Mouse (Mus musculus): ENCODE results near the gene Vmn2r30. TPM values are rescaled to one million over a fixed set of nuclear protein-coding genes. Genes with fewer than 3 reads are reported as not detected.
A peak's percentile ranks its signal among the peaks of the same experiment; 100 is the strongest.
"Not testable (repeated sequence)": the region's sequence is repeated elsewhere in the genome, so short reads cannot be mapped to it uniquely, and the experiment has no call there.

Vmn2r30 gene
- total RNA-seq (2015; ENCODE audit: low replicate concordance) = not detected in 2 replicates
- not detected in 2 replicates for total RNA-seq (2017; ENCODE audit: low replicate concordance)

DNA sequence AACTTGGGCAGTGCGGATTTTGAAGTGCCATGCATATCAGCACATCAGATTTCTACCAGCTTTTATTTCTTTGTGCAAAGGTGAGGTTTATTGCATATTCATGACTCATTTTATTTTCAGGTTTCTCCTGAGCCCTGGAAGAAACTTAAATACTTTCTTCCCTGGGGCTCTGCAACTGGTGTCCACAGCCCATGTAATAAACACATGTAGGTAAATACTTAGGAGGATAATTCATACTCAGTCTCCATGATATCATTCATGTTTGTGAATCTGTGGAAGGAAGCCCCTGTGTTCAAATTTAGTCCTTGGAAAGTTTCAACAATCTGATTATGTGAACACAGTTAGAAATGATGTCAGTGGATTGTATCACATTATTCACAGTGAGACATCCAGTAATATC is at the start of gene Vmn2r30:
Gene Vmn2r30 (minus strand): TSS at position 101 of the 400 bp plus-strand sequence.
- ATAC-seq (replicated peaks; ENCODE audit: low FRiP score, poor library complexity, severe bottlenecking) = not testable (repeated sequence)

DNA sequence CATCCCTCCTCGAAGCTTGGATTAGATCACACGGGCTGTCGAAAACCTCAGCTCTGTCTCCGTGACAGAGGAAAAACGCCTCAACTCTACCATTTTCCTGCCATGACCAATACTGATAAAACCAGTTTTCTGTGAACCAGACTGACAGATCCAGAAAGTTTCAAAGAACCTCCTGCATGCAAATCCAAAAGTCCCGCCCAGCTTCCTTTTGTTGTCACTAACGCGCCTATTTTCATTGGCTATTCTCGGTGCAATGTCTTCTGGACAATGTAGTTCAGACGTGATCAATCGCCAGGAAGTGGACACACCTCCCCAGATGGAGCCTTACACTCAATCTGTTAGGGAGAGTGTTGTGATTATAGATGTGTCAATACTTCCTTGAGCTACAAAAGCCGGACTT is 37.0 kb upstream of the Vmn2r30 start, which contains the start of gene Gm45783:
Gene Gm45783 (minus strand): TSS at position 143 of the 400 bp plus-strand sequence.
- ATAC-seq (replicated peaks; ENCODE audit: low FRiP score, poor library complexity, severe bottlenecking) = not testable (repeated sequence)

GRCm38 (mm10) chr7:7295595-7295994 is 41.8 kb downstream of the Vmn2r30 start:
- ATAC-seq (replicated peaks; ENCODE audit: low FRiP score, poor library complexity, severe bottlenecking) = no peak

DNA sequence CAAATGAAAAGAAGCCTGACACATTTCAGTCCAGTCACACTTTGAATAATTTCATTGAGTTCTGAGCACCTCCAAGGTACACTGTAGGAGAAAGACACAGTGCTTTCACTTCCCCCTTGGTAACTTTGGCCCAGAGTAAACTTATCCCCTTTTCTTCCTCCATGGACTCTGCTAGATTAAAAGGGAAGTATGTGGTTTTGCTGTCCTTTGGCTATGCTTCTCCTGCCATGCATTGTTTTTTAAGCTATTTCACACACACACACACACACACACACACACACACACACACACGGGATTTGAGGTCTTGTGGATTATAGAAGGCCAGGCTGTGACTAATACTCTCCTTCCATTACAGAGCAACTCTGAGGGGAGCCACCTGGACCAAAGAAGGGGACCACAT is 56.0 kb downstream of the Vmn2r30 start:
- no peak for ATAC-seq (replicated peaks; ENCODE audit: low FRiP score, poor library complexity, severe bottlenecking)

DNA sequence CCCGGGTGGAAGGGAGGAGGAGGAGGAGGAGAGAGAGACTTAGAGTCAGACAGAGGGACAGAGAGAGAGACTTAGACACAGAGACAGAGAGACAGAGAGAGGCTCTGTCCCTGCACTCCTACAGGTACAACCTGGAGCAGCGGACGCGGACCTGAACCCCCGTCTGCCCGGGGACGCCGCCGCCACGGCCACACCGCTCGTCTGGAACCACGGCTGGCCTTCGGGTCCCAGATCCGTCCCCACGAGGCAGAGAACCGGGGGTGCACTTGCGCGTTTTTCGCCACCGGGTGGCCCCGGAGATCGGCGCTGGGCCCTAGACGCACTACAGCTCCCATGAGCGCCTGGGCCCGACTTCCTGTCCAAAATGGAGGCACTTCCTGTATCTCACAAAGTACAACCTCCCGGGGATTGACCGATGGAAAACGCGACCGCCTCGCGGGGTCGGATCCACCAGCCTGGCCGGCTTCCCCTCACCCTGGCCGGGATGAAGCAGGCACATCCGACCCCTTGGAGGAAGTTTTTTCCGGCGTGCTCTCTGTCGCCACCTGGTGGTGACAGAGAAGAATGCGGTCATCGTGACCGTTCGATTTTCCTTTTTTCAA is 59.3 kb downstream of the Vmn2r30 start, which contains the start of gene Gm45844:
Gene Gm45844 (minus strand): TSS at position 324 of the 602 bp plus-strand sequence.
- ATAC-seq (replicated peaks; ENCODE audit: low FRiP score, poor library complexity, severe bottlenecking) = peak; percentile 100

DNA sequence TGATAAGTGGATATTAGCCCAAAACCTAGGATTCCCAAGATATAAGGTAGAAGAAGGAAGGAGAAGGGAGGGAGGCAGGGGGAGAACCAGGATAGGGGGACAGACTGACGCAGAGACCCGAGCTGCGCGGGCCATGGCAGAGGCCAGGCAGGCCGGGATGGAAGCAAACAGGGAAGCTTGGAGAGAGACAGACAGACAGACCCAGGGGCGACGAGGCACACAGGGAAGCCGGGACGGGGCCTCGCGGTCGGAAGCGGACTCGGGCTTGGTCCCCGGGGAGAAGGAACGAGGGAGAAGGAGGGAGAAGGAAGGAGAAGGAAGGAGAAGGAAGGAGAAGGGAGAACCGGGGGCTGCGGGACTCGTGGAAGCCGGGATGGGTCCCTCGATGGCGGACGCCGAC is 59.9 kb downstream of the Vmn2r30 start:
- 0 out of 2 replicates have a peak, but pooled peaks have one; percentile 10 for ATAC-seq (replicated peaks; ENCODE audit: low FRiP score, poor library complexity, severe bottlenecking)

Other genes starting within 250 kb of the Vmn2r30 start
- 1.1 and 8.4 TPM in 2 replicates for gene Zfp954, start 216.1 kb downstream of the Vmn2r30 start, total RNA-seq (2015; ENCODE audit: low replicate concordance)
- 2.6 TPM in 2 replicates for gene Zfp954, start 216.1 kb downstream of the Vmn2r30 start, total RNA-seq (2017; ENCODE audit: low replicate concordance)
- not detected in 2 replicates for gene Zfp773, start 200.9 kb downstream of the Vmn2r30 start, total RNA-seq (2015; ENCODE audit: low replicate concordance)
- gene Zfp773, start 200.9 kb downstream of the Vmn2r30 start, total RNA-seq (2017; ENCODE audit: low replicate concordance) = 0.39 and 0.53 TPM in 2 replicates
- gene Zfp418, start 166.3 kb downstream of the Vmn2r30 start, total RNA-seq (2015; ENCODE audit: low replicate concordance) = 1.1 TPM in 1 of 2 replicates, not detected in the other
- not detected in 2 replicates for gene Zfp418, start 166.3 kb downstream of the Vmn2r30 start, total RNA-seq (2017; ENCODE audit: low replicate concordance)
- gene Zfp772, start 127.6 kb downstream of the Vmn2r30 start, total RNA-seq (2015; ENCODE audit: low replicate concordance) = 3.8 TPM in 1 of 2 replicates, not detected in the other
- gene Zfp772, start 127.6 kb downstream of the Vmn2r30 start, total RNA-seq (2017; ENCODE audit: low replicate concordance) = 0.39 and 1.5 TPM in 2 replicates
- 2.2 TPM in 1 of 2 replicates, not detected in the other for gene Vmn2r29, start 90.3 kb downstream of the Vmn2r30 start, total RNA-seq (2015; ENCODE audit: low replicate concordance)
- gene Vmn2r29, start 90.3 kb downstream of the Vmn2r30 start, total RNA-seq (2017; ENCODE audit: low replicate concordance) = 1.7 TPM in 1 of 2 replicates, not detected in the other
- gene Gm45844, start 59.3 kb downstream of the Vmn2r30 start, total RNA-seq (2015; ENCODE audit: low replicate concordance) = 7.6 TPM in 1 of 2 replicates, not detected in the other
- not detected in 2 replicates for gene Gm45844, start 59.3 kb downstream of the Vmn2r30 start, total RNA-seq (2017; ENCODE audit: low replicate concordance)
- gene Clcn4, start 36.8 kb downstream of the Vmn2r30 start, total RNA-seq (2015; ENCODE audit: low replicate concordance) = 11.7 and 16.9 TPM in 2 replicates
- gene Clcn4, start 36.8 kb downstream of the Vmn2r30 start, total RNA-seq (2017; ENCODE audit: low replicate concordance) = 8.5 and 15.0 TPM in 2 replicates
- not detected in 2 replicates for gene Gm45783, start 37.0 kb upstream of the Vmn2r30 start, total RNA-seq (2015; ENCODE audit: low replicate concordance)
- not detected in 2 replicates for gene Gm45783, start 37.0 kb upstream of the Vmn2r30 start, total RNA-seq (2017; ENCODE audit: low replicate concordance)
- gene Vmn2r31, start 62.1 kb upstream of the Vmn2r30 start, total RNA-seq (2015; ENCODE audit: low replicate concordance) = not detected in 2 replicates
- gene Vmn2r31, start 62.1 kb upstream of the Vmn2r30 start, total RNA-seq (2017; ENCODE audit: low replicate concordance) = not detected in 2 replicates
- gene Vmn2r32, start 142.4 kb upstream of the Vmn2r30 start, total RNA-seq (2015; ENCODE audit: low replicate concordance) = not detected in 2 replicates
- gene Vmn2r32, start 142.4 kb upstream of the Vmn2r30 start, total RNA-seq (2017; ENCODE audit: low replicate concordance) = not detected in 2 replicates
- gene Vmn2r33, start 229.2 kb upstream of the Vmn2r30 start, total RNA-seq (2015; ENCODE audit: low replicate concordance) = not detected in 2 replicates
- not detected in 2 replicates for gene Vmn2r33, start 229.2 kb upstream of the Vmn2r30 start, total RNA-seq (2017; ENCODE audit: low replicate concordance)